Mouse (Mus musculus): ENCODE measurements around the gene Ranbp10.

- no peak for TF ChIP-seq CTCF (IDR thresholded peaks at IDR 0.05; ENCODE audit: insufficient read depth, low read length)
- no peak for TF ChIP-seq POLR2A (IDR thresholded peaks at IDR 0.05; ENCODE audit: borderline replicate concordance, extremely low read depth, low read depth, low read length)
Measured at GRCm38 (mm10) chr8:105788927-105789326, 38.2 kb downstream of the Ranbp10 start.

Data from lung, adult 2 months (tissue).